Mouse (Mus musculus): ENCODE measurements around the gene Cfap58. TPM values are rescaled to one million over a fixed set of nuclear protein-coding genes. Genes with fewer than 3 reads are reported as not detected.

The Cfap58 gene
- total RNA-seq (2021) (1 to 10 TPM; 1.9 to 2.1 TPM), polyA plus RNA-seq (2012; rRNA removed) (0.02 TPM in 1 of 2 replicates, not detected in the other)
- long read RNA-seq, partial matches to known transcripts, result 1 of 5 reads
- long read RNA-seq, other reads (novel, unspliced or antisense), result 4 of 5 reads

DNA sequence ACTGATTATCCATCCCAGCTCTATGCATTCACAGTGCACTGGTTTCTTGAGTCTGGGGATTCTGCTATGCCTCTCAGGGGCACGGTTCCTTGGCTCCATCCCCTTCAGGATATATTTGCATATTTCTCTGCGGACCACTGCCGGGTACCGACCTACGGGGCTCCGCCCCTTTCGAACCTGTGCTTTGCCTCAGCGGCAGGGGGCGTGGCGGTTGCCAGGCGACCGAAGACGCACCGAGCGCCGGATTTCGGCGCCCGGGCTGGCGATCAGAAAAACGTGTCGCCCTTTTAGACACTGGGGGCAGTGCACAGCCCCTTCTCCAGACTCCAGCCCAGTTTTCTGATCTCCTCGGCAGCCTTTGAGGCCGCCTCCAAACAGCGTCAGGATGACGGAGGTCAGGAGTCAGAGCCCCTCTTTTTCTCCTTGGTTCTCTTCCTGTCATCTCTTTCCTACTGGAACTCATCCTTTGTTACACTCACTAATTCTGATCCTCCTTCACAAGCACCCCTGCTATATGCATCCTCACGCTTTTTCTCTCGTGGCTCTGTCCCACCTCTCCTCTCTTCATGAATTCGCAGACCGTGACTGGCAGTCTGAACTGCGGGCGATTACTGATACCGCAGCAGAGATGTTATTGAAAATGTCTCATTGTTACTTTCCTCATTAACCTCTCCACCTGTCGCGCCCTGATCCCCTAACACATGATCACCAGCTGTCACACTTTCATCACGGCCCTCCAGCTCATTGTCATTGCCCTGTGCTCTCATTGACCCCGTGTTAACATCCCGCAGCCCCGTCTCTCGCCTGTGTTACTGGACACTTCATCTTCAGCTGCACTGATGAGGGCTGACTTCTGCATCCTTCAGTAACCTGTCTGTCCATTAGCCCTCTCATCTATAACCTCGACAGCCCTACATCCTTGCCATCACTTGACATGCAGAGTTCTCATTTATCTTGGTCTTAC lies at the start of gene Cfap58:
Gene Cfap58, plus strand, starts transcription at position 233 of the 964 bp plus-strand sequence.
- Histone ChIP-seq H3K4me3 (peak within 1 kb of the TSS; percentile 39), H3K9ac (ENCODE audit: low read depth, low read length) (no peak within 1 kb of the TSS), H3K4me1 (ENCODE audit: control insufficient read depth, insufficient read depth, low read length) (no peaks in the 10 kb centered on the region), H3K27ac (no peak within 1 kb of the TSS), H3K79me2 (replicated peaks; ENCODE audit: control insufficient read depth, insufficient read depth, low read length) (no peaks in the 10 kb centered on the region), H3K36me3 (ENCODE audit: control insufficient read depth, insufficient read depth, low read length) (no peaks in the 10 kb centered on the region), H3K27me3 (ENCODE audit: control insufficient read depth, insufficient read depth, low read length) (peaks cover 1% of the 10 kb centered on the region; the same call in 1 of the 2 replicates)
- DNase-seq, result peak; percentile 64 to 65
- 8% methylated on average over 41 of the region's 41 CpGs for WGBS
- intact Hi-C loops (cut with DNase I), result no loop called here
- TF ChIP-seq CTCF (IDR thresholded peaks at IDR 0.05), result peak; percentile 43
- TF ChIP-seq POLR2A (IDR thresholded peaks at IDR 0.05; ENCODE audit: insufficient read depth, low read depth, low read length), result no peak
- TF ChIP-seq EP300 (IDR thresholded peaks at IDR 0.05; ENCODE audit: insufficient read depth, low read depth, low read length), result no peak

- H3K36me3 ChIP-seq (ENCODE audit: control insufficient read depth, insufficient read depth, low read length), result no peaks in the 10 kb centered on the region
- no peak for TF ChIP-seq POLR2A (IDR thresholded peaks at IDR 0.05; ENCODE audit: insufficient read depth, low read depth, low read length)
- TF ChIP-seq EP300 (IDR thresholded peaks at IDR 0.05; ENCODE audit: insufficient read depth, low read depth, low read length), result no peak
- no peak for TF ChIP-seq CTCF (IDR thresholded peaks at IDR 0.05)
- WGBS, result 93% methylated on average over 8 of the region's 8 CpGs
Measured at GRCm38 (mm10) chr19:47888037-47888436, 49.4 kb upstream of the Cfap58 start.

DNA sequence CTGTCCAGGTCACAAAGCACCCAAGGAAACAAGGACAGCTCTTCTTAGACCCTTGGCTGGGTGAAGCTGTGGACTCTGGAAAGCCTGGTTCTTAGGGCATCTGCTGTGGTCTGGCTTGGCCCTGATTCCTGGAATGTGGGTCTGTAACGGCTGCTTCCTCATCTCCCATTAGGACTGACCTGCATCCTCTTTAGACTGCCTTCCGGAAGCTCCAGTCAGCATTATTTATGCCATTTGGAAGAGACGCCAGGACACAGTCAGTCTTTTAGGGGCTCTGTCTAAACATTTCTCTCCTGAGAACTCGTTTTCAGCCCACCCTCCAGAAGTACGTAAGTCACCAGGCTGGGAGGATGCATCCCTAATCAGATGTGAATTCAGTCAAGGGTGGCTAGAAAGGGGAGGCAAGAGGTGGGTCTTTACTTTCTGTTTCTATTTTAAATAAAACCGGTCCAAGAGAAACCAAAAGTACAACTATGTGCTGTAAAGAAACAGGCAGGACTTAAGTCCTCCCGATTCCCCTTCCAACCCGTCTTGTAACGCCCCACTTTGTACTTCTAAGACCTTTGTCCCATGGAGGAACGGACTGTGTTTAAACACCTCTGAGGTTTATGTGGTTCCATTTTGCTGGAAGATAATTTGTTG lies 46.9 kb upstream of the Cfap58 start:
- Histone ChIP-seq H3K4me3 (peak overlapping the region; percentile 30), H3K27ac (peak overlapping the region; percentile 76), H3K36me3 (ENCODE audit: control insufficient read depth, insufficient read depth, low read length) (no peaks in the 10 kb centered on the region)

More at GRCm38 (mm10) chr19:47888037-47888436, 49.4 kb upstream of the Cfap58 start:
- H3K4me3 ChIP-seq, result no peak overlapping the region
- H3K4me1 ChIP-seq (ENCODE audit: control insufficient read depth, insufficient read depth, low read length), result peaks cover 20% of the 10 kb centered on the region
- DNase-seq, result peak in 1 of 2 experiments; percentile 37
- no peaks in the 10 kb centered on the region for H3K27me3 ChIP-seq (ENCODE audit: control insufficient read depth, insufficient read depth, low read length)
- H3K9ac ChIP-seq (ENCODE audit: low read depth, low read length), result no peak overlapping the region
- no peak overlapping the region for H3K27ac ChIP-seq
- intact Hi-C loops (cut with DNase I), result no loop called here
- H3K79me2 ChIP-seq (replicated peaks; ENCODE audit: control insufficient read depth, insufficient read depth, low read length), result no peaks in the 10 kb centered on the region

DNA sequence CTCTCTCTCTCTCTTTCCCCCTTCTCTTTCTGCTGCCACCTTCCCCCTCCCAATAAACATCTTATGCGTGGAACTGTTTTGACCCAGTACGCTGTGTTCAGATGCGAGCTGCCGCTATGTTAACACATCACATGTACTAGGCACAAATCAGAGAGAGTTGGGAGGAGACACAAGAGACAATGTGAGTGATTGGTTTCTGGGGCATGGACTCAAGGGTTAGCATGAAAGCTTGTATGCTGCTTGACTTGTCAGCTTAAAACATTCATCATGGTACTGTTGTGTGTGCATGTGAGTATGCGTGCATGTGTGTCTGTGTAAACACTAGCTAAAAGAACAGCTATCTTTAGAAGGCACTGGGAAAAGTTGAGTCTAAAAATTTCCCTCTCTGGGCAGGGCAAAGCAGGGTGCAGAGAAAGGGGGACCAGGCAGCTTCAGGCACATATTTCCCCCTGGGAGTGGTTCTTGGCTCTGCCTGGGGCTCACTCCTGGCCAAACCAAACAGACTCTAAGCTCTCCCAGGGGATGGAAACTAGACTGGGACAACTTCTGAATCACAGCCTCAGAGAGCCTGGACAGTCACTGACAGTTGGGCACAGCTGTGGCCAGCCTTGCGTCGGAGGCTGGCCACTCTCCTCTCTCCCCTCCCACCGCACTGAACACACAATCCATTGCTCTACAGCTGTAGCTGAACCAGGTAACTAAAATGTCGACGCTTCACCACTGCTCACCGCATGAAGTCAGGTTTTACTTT lies 45.7 kb upstream of the Cfap58 start:
- no peaks in the 10 kb centered on the region for H3K27me3 ChIP-seq (ENCODE audit: control insufficient read depth, insufficient read depth, low read length)
- peak overlapping the region; percentile 76 for H3K27ac ChIP-seq
- 58% methylated on average over 11 of the region's 11 CpGs for WGBS
- peak in 1 of 2 experiments; percentile 67 for DNase-seq
- H3K4me1 ChIP-seq (ENCODE audit: control insufficient read depth, insufficient read depth, low read length), result peaks cover 15% of the 10 kb centered on the region
- intact Hi-C loops (cut with DNase I), result no loop called here
- no peak overlapping the region for H3K4me3 ChIP-seq
- no peaks in the 10 kb centered on the region for H3K36me3 ChIP-seq (ENCODE audit: control insufficient read depth, insufficient read depth, low read length)
- H3K9ac ChIP-seq (ENCODE audit: low read depth, low read length), result no peak overlapping the region
- TF ChIP-seq CTCF (IDR thresholded peaks at IDR 0.05) (no peak), EP300 (IDR thresholded peaks at IDR 0.05; ENCODE audit: insufficient read depth, low read depth, low read length) (0 out of 2 replicates have a peak, but pooled peaks have one; percentile 49), POLR2A (IDR thresholded peaks at IDR 0.05; ENCODE audit: insufficient read depth, low read depth, low read length) (no peak)
- H3K79me2 ChIP-seq (replicated peaks; ENCODE audit: control insufficient read depth, insufficient read depth, low read length), result no peaks in the 10 kb centered on the region

More for the DNA sequence above, 46.9 kb upstream of the Cfap58 start:
- no peak for DNase-seq
- no peaks in the 10 kb centered on the region for H3K79me2 ChIP-seq (replicated peaks; ENCODE audit: control insufficient read depth, insufficient read depth, low read length)
- 38% methylated on average over 10 of the region's 10 CpGs for WGBS
- TF ChIP-seq CTCF (IDR thresholded peaks at IDR 0.05) (no peak), EP300 (IDR thresholded peaks at IDR 0.05; ENCODE audit: insufficient read depth, low read depth, low read length) (no peak), POLR2A (IDR thresholded peaks at IDR 0.05; ENCODE audit: insufficient read depth, low read depth, low read length) (no peak; the same call in 1 of the 2 replicates)
- peaks cover 18% of the 10 kb centered on the region for H3K4me1 ChIP-seq (ENCODE audit: control insufficient read depth, insufficient read depth, low read length)
- intact Hi-C loops (cut with DNase I), result no loop called here
- H3K9ac ChIP-seq (ENCODE audit: low read depth, low read length), result peak overlapping the region; percentile 38
- H3K27me3 ChIP-seq (ENCODE audit: control insufficient read depth, insufficient read depth, low read length), result no peaks in the 10 kb centered on the region

DNA sequence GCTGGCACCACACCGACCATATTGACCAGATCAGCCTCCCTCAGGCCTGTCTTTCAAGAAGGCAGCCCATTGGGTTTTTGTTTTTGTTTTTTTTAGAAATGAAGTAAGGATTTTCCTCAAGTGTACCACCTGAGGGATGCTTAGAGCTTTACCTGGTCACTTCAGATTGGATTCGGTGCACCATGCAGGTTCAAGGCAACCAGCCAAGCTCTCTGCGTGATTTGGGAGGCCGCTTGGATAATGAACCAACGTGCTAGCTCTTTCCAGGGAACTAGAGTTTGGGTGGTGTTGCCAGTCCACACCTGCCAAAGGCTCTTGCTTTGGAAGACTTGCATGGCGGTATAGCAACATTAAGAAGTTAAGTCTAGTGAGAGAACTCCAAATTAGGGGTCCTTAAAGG lies 44.4 kb upstream of the Cfap58 start:
- TF ChIP-seq CTCF (IDR thresholded peaks at IDR 0.05) (no peak), EP300 (IDR thresholded peaks at IDR 0.05; ENCODE audit: insufficient read depth, low read depth, low read length) (no peak), POLR2A (IDR thresholded peaks at IDR 0.05; ENCODE audit: insufficient read depth, low read depth, low read length) (no peak)
- H3K79me2 ChIP-seq (replicated peaks; ENCODE audit: control insufficient read depth, insufficient read depth, low read length), result no peaks in the 10 kb centered on the region
- H3K27me3 ChIP-seq (ENCODE audit: control insufficient read depth, insufficient read depth, low read length), result no peaks in the 10 kb centered on the region
- H3K4me3 ChIP-seq, result no peak overlapping the region
- DNase-seq, result no peak
- WGBS, result 96% methylated on average over 6 of the region's 6 CpGs
- intact Hi-C loops (cut with DNase I), result no loop called here
- H3K4me1 ChIP-seq (ENCODE audit: control insufficient read depth, insufficient read depth, low read length), result peaks cover 11% of the 10 kb centered on the region
- no peak overlapping the region for H3K27ac ChIP-seq
- H3K9ac ChIP-seq (ENCODE audit: low read depth, low read length), result no peak overlapping the region
- no peaks in the 10 kb centered on the region for H3K36me3 ChIP-seq (ENCODE audit: control insufficient read depth, insufficient read depth, low read length)
